Mouse (Mus musculus): ENCODE measurements around the gene Fntb. TPM values are rescaled to one million over a fixed set of nuclear protein-coding genes. Genes with fewer than 3 reads are reported as not detected.

Gene Fntb
- total and polyA plus RNA-seq, 3 experiments = 11.7 to 28.5 TPM; not detected in 1

DNA sequence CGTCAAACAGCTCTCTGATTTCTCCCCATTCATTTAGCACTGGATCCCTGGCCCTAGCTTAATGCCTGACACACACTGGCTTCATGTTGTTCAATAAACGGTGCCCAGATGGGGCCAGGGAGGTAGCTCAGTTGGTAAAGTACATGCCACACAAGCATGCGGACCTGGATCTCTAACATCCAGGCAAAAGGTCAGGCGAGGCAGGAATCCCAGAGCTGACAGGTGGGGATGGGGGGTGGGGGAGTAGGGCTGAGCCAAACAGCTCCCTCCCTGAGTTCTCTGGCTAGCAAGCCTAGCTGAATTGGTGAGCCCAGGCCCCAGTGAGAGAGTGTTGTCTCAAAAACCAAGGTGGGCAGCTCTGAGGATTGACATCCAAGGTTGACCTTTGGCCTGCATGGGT, 51.8 kb downstream of the Fntb start:
- no peak for DNase-seq (ENCODE audit: low read depth, low spot score)
- H3K4me1 ChIP-seq (ENCODE audit: control insufficient read depth in 1 of 2, insufficient read depth in 2 of 2, low read length in 2 of 2) = peaks cover 0 to 7% of the 10 kb centered on the region in 2 experiments; a peak in 3 of 4 replicates
- H3K36me3 ChIP-seq (ENCODE audit: control insufficient read depth in 1 of 2, insufficient read depth in 2 of 2, low read length in 2 of 2) = no peaks in the 10 kb centered on the region
- H3K9ac ChIP-seq (ENCODE audit: control insufficient read depth, low read depth, low read length, poor library complexity, severe bottlenecking) = no peak overlapping the region
- no peaks in the 10 kb centered on the region for H3K79me2 ChIP-seq (ENCODE audit: control insufficient read depth, insufficient read depth, low read length, poor library complexity)
- H3K4me3 ChIP-seq (ENCODE audit: control insufficient read depth in 1 of 2, insufficient read depth in 1 of 2, low read depth in 2 of 2, low read length in 2 of 2) = no peak overlapping the region
- no peaks in the 10 kb centered on the region for H3K27me3 ChIP-seq (ENCODE audit: control insufficient read depth in 1 of 2, insufficient read depth in 2 of 2, low read length in 2 of 2)
- no peaks in the 10 kb centered on the region for H3K9me3 ChIP-seq (replicated peaks; ENCODE audit: insufficient read depth, low read length)
- no peak for TF ChIP-seq POLR2AphosphoS5 (IDR thresholded peaks at IDR 0.05; ENCODE audit: borderline replicate concordance, low read depth, low read length)
- no peak for TF ChIP-seq JUND (IDR thresholded peaks at IDR 0.05; ENCODE audit: low read depth, low read length)
- TF ChIP-seq MYC (IDR thresholded peaks at IDR 0.05; ENCODE audit: low read depth, low read length) = no peak
- TF ChIP-seq EP300 (IDR thresholded peaks at IDR 0.05; ENCODE audit: low read depth in 1 of 2, low read length in 2 of 2) = no peak
- TF ChIP-seq KAT2A (conservative IDR thresholded peaks at IDR 0.05; ENCODE audit: low read depth, low read length) = no peak
- TF ChIP-seq GABPA (IDR thresholded peaks at IDR 0.05; ENCODE audit: low read depth, low read length) = no peak
- TF ChIP-seq ZNF384 (IDR thresholded peaks at IDR 0.05; ENCODE audit: low read depth, low read length) = no peak
- TF ChIP-seq USF2 (IDR thresholded peaks at IDR 0.05; ENCODE audit: borderline replicate concordance in 1 of 2, insufficient read depth in 1 of 2, low read depth in 1 of 2, low read length in 2 of 2) = no peak
- TF ChIP-seq CHD1 (IDR thresholded peaks at IDR 0.05; ENCODE audit: low read depth, low read length) = no peak
- no peak for TF ChIP-seq MXI1 (IDR thresholded peaks at IDR 0.05; ENCODE audit: low read depth, low read length)
- TF ChIP-seq SIN3A (IDR thresholded peaks at IDR 0.05; ENCODE audit: low read length) = no peak
- TF ChIP-seq MAX (IDR thresholded peaks at IDR 0.05; ENCODE audit: low read length) = no peak
- TF ChIP-seq UBTF (IDR thresholded peaks at IDR 0.05; ENCODE audit: borderline replicate concordance, insufficient read depth, low read depth, low read length) = no peak
- no peak for TF ChIP-seq MAFK (IDR thresholded peaks at IDR 0.05; ENCODE audit: borderline replicate concordance, low read depth, low read length)
- TF ChIP-seq MAZ (IDR thresholded peaks at IDR 0.05; ENCODE audit: low read depth, low read length) = no peak
- H3K27ac ChIP-seq (ENCODE audit: control insufficient read depth, low read depth, low read length) = no peak overlapping the region

DNA sequence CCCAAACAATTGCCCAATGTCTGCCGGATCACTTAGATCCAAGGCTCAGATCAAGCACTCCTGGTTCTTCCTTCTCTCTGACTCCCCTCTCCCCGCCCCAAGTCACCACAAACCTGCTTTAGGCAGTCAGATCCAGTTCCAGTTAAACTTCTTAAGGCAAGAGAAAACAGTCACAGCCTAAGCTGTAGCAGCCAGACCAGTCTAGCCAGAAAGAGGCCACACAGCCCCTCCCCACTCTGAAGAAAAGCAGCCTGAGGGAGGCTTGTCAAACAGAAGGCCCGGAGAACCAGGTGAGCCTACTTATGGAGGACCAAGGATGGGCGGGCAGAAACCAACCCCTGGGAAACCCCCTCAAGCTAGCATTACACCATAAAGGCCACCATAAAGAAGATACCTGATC, 52.7 kb downstream of the Fntb start:
- H3K4me3 ChIP-seq (ENCODE audit: control insufficient read depth in 1 of 2, insufficient read depth in 1 of 2, low read depth in 2 of 2, low read length in 2 of 2) = no peak overlapping the region
- no peak overlapping the region for H3K27ac ChIP-seq (ENCODE audit: control insufficient read depth, low read depth, low read length)
- no peak overlapping the region for H3K9ac ChIP-seq (ENCODE audit: control insufficient read depth, low read depth, low read length, poor library complexity, severe bottlenecking)
- H3K27me3 ChIP-seq (ENCODE audit: control insufficient read depth in 1 of 2, insufficient read depth in 2 of 2, low read length in 2 of 2) = 0 out of 4 replicates have a peak, but pooled peaks cover 0 to 1% of the 10 kb centered on the region in 2 experiments
- no peaks in the 10 kb centered on the region; the same call in 1 of the 2 replicates for H3K79me2 ChIP-seq (ENCODE audit: control insufficient read depth, insufficient read depth, low read length, poor library complexity)
- DNase-seq (ENCODE audit: low read depth, low spot score) = no peak
- 0 out of 4 replicates have a peak, but pooled peaks cover 0 to 2% of the 10 kb centered on the region in 2 experiments for H3K36me3 ChIP-seq (ENCODE audit: control insufficient read depth in 1 of 2, insufficient read depth in 2 of 2, low read length in 2 of 2)
- no peaks in the 10 kb centered on the region for H3K9me3 ChIP-seq (replicated peaks; ENCODE audit: insufficient read depth, low read length)
- H3K4me1 ChIP-seq (ENCODE audit: control insufficient read depth in 1 of 2, insufficient read depth in 2 of 2, low read length in 2 of 2) = peaks cover 0 to 10% of the 10 kb centered on the region in 2 experiments; a peak in 3 of 4 replicates
- no peak for TF ChIP-seq ZKSCAN1 (IDR thresholded peaks at IDR 0.05; ENCODE audit: low read depth, low read length)
- no peak for TF ChIP-seq SIN3A (IDR thresholded peaks at IDR 0.05; ENCODE audit: low read length)
- TF ChIP-seq MYC (IDR thresholded peaks at IDR 0.05; ENCODE audit: low read depth, low read length) = no peak
- no peak for TF ChIP-seq MAX (IDR thresholded peaks at IDR 0.05; ENCODE audit: low read length)
- no peak for TF ChIP-seq MAFK (IDR thresholded peaks at IDR 0.05; ENCODE audit: borderline replicate concordance, low read depth, low read length)
- no peak for TF ChIP-seq SMC3 (IDR thresholded peaks at IDR 0.05; ENCODE audit: low read depth, low read length)
- no peak for TF ChIP-seq USF1 (IDR thresholded peaks at IDR 0.05; ENCODE audit: low read depth, low read length)
- TF ChIP-seq MYB (IDR thresholded peaks at IDR 0.05; ENCODE audit: low read depth, low read length) = no peak
- no peak for TF ChIP-seq BHLHE40 (IDR thresholded peaks at IDR 0.05; ENCODE audit: borderline replicate concordance, low read depth, low read length)
- TF ChIP-seq RAD21 (IDR thresholded peaks at IDR 0.05; ENCODE audit: low read depth, low read length) = no peak
- TF ChIP-seq ZNF384 (IDR thresholded peaks at IDR 0.05; ENCODE audit: low read depth, low read length) = no peak
- no peak for TF ChIP-seq MAZ (IDR thresholded peaks at IDR 0.05; ENCODE audit: low read depth, low read length)
- TF ChIP-seq NRF1 (IDR thresholded peaks at IDR 0.05; ENCODE audit: insufficient read depth, low read depth, low read length, poor library complexity, severe bottlenecking) = no peak
- TF ChIP-seq JUND (IDR thresholded peaks at IDR 0.05; ENCODE audit: low read depth, low read length) = no peak
- TF ChIP-seq USF2 (IDR thresholded peaks at IDR 0.05; ENCODE audit: borderline replicate concordance in 1 of 2, insufficient read depth in 1 of 2, low read depth in 1 of 2, low read length in 2 of 2) = no peak
